Mouse (Mus musculus) Muller cell, postnatal 12 days (primary cell): ENCODE measurements around the gene Obscn.
A peak's percentile ranks its signal among the peaks of the same experiment; 100 is the strongest.

Source experiments
- DNase-seq: peaks from one replicate; pipeline ENCODE4 v3.0.0-alpha.2; 2015; ENCODE audit errors: inconsistent ontology term

The Obscn gene

DNA sequence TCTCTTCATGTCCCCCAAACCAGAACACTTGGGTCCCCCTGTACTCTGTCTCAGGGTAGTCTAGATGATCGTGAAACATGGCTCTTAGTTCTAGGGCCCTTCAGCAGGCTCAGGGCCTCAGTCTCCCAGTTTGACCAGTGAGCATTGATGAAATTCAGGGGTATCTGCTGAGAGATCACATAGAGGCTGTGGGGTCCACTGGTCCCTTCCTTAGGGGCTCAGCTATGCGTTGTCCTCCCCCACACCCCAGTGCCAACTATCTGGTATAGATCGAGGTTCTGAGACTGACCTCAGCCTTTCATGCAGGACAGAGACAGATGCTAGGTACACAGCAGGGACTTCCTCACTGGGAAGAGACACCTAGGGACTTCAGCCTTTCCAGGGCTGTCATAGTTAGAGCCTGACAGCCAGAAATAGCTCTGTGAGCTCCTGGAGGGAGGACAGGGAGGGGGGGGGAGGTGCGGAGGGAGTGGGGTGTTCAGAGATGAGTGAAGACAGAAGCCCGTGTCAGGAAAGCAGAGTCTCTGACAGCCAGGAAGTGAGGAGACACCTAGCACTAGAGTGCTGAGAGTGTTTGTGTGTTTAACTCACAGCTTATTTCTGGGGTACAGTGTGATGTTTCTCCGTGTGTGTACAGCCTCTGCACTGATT, 152.4 kb downstream of the Obscn start:
- DNase-seq, result no peak

DNA sequence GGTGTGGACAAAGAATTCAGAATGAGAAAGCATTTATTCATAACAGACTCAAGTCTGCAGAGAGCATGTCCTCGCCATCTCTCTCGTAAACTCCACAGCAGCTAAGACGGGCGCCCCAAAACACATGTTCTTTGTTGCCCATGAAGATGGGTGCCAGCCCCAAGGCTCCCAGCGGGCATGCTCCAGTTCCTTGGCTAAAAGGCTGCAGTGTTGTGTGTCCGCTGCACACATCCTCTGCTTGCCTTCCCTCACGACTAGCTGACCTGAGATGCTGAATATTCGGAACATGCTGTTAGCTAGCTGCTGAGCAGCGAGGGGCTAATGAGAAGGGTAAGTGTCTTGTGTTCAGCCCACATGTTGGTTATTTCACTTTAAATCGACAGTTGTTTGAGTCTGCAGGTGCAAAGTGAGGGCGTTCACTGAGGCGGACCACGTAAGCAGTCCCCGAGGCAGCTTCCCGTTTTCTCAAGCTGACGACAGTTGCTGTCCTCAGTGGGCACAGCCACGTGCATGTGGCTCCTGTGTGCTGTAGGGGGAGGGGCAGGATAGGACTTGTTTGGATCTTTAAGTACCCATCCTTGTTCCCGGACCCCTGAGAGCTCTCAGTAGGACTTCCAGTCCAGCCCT, 153.6 kb downstream of the Obscn start:
- DNase-seq, result no peak

DNA sequence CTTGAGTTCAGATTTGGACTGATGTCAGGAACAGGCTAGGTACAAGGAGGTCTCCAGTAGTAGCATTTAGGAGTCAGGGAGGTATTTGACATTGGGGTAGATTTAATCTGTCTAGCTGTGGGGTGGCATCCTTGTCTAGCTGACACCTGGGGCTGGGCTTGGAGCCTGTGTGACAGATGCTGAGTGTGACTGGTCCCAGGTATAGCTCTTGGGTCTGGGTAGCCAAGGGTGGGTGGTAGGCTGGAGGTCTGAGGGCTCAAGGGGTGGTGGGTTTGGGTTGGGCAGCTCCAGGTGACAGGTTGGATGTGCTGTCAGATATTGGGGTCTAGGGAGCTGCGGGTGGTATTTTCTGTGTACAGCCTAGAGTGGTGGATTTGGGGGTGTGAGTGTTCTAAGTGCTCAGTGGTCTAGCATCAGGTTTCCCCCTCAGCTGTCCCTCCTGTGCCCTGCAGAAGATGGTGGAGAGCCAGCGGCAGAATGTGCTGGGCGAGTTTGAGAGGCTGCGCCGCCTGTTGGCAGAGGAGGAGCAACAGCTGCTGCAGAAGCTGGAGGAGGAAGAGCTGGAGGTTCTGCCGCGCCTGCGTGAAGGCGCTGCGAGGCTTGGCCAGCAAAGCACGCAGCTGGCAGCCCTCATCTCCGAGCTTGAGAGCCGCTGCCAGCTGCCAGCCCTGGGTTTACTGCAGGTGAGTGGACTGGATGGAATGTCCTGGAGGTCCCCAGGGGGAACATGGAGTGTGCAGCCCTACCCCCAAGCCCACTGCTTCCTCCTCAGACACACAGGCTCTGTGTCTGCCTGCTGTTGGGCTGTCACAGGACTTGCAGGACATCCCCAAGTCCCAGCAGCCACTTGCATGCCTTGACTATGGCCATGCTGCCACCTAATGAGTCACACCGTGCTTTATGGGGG, 154.4 kb downstream of the Obscn start:
- no peak for DNase-seq

DNA sequence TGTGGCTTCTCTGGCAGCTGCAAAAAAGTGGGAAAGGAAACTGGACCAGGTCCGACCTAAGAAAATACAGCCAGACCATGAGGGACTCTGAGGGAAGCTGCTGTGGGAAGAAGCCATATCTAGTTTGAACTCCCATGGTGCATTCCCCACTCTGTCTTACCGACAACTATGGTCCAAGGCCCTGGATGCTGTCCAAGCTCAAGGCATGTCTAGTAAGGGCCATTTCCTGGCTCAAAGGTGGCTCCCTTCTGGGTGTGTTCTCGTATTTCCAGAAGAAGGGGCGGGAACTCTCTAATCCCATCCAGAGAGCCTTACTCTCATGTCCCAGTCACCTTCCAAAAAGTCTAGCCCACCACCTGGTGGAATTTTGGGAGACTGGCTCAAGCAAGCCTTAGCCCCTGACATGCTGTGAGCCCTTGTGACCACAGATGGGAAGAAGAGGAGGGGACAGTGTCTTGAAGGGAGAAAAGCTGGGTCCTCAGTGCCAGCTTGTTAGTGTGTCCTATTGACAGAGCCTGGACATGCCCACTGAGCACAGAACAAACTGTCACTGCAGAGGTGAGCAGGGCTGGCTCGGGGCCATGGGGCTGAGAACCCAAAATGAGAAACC, 155.7 kb downstream of the Obscn start:
- DNase-seq, result no peak

DNA sequence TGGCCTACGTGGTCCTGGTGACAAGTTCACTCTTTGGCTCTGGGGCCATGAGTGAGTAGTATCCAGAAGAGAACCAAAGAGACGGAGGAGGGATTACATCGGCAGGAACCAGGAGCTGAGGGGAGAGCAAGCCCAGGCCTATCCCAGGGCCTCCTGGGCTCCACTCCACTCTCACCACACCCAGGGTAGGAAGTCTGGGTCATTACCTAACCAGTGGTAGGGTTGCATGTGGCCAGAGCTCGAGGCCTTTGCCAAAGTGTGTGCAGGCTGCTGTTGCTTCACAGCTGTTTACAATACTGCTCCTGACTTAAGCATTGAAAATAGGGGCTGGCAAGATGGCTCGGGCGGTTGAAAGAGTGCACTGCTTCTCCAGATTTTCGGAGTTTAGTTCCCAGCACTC, 156.5 kb downstream of the Obscn start:
- peak; percentile 37 for DNase-seq

DNA sequence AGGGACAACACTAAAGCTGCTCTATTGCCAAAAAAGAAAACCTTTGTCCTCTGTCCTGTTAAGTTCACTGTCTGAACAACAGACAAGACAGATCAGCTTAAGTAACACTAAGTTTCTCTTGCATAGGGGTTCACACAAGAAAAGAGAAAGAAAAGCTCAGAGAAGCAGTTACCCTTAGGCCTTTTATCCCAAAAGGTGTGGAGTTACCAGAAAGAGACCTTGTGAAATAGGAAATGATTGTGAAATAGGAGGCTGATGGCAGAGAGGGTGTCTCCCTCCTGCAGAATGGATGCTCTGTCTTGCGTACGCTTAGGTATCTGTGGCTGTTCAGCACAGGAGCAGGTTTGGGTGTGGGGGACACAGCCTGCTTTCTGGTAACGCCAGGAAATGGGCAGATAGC, 157.0 kb downstream of the Obscn start:
- DNase-seq, result no peak

DNA sequence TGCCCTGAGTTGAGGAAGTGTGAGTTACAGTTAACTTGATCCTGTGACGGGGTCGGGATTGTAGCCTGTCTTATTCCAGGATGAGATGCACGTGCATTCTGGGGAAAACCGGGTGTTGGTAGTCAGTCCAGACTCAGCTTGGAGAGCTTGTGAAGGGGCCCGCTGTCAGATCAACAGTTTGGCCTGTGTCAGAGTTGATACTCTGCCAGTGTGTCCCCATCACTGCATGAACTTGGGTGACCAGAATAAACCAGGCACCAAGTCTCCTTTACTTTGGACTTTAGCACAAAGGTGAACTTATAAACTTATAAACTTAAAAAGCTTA, 157.5 kb downstream of the Obscn start:
- no peak for DNase-seq

DNA sequence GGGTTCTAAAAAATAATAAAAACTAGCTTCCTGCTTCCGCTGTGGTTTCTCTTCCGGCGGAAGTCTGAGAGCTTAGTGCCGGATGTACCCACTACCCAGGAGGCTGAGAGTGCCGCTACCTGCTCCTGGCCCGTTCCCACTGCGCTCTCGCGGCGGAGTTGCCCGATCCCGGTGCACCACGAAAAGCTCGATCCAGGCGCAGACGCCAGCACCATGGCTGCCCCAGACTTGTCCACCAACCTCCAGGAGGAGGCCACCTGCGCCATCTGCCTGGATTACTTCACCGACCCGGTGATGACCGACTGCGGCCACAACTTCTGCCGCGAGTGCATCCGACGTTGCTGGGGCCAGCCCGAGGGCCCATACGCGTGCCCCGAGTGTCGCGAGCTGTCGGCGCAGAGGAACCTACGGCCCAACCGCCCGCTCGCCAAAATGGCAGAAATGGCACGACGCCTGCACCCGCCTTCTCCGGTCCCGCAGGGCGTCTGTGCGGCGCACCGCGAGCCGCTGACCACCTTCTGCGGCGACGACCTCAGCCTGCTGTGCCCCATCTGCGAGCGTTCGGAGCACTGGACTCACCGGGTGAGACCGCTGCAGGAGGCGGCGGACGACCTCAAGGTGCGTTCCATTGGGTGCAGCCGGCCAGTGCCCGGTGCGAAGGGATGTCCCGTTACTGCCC, 158.0 kb downstream of the Obscn start, which contains the start of gene Trim11:
Gene Trim11 (plus strand): TSS at position 67 of the 679 bp plus-strand sequence.
- peak; percentile 60 for DNase-seq

DNA sequence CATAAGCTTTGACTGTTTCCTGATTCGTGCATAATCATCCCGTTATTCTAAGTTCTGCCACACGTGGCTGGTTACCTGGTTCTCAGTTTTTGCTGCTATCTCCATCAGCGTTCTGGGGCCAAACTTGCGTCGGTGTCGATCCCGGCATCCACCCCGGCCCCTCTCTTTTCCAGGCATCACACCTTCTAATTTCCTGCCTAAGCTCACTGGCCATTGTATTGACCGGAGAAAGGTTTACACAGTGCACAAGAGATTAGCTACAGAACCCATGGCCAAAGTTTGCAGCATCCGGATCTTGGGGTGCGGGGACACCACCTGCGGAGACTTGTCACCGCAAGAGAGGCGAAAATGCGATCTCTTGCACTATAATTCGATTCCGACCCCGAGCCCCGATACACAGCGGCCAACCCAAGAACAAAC, 158.6 kb downstream of the Obscn start:
- no peak for DNase-seq

DNA sequence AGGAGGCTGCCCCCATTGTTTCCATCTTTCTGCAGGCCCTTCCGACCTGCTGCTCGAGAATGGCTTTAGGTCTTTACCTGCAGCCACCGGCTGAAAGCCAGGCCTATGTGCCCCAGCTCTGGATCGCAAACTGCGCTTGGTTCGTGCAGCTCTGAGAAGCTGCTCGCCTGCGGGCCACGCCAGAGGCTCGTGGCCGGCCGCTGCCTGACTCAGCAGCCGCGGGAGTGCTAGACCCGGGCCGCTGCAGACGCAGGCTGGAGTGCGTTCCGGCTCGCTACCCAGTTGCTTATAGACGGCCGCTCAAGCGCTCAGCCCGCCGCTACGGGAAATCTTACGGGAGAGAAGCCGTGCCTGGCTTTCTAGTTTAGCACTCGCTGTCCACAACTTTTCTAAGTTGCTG, 159.1 kb downstream of the Obscn start:
- peak; percentile 35 for DNase-seq

DNA sequence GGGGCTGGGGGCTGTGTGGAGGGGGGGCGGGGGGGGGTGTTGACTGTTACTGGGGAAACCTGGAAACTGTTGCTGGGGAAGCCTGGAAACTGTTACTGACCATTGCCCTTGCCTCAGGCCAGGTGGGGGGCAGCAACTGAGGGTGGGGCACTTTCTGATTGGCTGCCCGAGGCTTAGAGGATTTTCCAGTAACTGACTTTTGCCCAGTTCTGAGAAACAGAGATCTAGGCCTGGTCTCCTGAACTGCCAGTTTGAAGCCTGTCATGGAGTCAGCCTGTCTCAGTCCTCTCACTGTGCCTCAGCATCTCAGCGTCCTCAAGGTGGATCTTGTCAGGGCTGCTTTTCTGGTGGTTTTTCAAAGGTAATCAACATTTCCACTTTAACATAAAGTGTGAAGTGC, 161.8 kb downstream of the Obscn start:
- DNase-seq, result no peak

DNA sequence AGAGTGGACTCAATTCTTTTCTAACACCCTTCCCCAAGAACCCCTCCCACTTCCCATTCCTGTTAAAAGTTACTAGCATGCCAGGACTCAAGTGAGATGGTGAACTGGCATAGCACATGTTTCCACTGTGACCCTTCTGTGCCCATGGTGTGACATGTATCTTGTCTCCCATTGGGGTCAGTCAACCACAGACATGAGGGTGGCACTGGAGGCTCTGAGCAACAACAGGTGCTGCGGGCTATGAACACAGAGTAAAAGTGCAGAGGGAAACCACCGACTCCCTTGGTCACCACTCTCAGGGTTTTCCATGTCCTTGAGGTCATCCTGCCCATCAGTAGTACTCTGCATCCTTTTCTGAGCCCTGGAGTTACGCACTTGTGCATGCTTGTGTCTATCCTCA, 164.4 kb downstream of the Obscn start:
- DNase-seq, result no peak

DNA sequence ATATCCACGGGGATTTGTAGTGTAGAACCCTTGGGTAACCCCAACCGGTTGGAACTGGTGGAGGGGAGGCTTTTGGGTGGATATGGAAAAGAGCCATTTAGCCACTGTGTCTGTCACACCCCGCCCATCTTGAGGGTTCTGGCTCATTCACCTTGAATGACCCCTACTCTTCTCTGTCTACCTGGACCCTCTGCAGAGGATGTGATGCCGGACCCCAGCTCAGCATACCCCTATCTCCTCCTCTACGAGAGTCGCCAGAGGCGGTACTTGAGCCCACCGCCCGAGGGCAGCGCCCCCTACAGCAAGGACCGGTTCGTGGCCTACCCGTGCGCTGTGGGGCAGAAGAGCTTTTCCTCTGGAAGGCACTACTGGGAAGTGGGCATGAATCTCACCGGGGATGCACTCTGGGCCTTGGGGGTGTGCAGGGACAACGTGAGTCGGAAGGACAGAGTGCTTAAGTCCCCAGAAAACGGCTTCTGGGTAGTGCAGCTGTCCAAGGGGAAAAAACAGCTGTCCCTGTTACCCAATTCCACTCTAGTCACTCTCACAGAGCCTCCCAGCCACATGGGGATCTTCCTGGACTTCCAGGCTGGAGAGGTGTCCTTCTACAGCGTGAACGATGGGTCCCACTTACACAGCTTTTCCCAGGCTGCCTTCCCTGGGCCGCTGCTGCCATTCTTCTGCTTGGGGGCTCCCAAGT, 165.2 kb downstream of the Obscn start:
- no peak for DNase-seq

DNA sequence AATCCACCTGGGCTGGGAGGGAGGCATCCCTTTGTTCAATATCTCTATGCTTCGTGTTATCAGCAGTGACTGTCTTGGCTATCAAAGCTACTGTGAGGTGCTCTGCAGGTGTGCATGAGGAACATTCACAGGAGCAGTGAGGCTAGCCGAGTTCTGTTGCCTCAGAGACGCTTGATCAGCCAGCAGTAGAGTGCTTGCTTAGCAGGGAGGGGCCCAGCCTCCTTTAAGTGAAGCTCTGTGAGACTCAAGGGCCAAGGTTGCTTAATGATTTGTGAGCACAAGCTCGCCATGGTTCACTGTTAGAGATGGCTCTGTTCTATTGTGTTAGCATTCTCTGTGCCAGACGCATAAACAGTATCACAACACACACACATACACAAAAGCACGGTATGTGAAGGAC, 166.5 kb downstream of the Obscn start:
- no peak for DNase-seq

DNA sequence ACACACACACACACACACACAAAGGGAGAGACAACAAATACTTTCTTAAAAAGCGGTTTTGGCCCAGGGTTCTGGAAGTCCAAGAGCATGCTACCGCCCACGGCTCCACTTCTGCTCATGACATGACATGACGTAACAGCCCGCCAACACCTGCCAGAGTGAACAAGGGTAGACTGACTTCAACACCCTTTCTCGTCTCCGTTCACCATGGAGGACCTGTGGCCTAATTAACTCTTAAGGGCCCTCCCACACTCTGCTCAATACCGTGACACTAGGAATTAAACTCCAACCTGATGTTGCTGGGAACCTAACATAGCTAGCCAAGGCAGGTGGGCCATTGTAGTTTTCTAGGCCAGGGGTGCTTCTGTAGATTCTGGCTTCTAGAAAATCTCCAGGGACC, 167.2 kb downstream of the Obscn start:
- DNase-seq, result no peak

DNA sequence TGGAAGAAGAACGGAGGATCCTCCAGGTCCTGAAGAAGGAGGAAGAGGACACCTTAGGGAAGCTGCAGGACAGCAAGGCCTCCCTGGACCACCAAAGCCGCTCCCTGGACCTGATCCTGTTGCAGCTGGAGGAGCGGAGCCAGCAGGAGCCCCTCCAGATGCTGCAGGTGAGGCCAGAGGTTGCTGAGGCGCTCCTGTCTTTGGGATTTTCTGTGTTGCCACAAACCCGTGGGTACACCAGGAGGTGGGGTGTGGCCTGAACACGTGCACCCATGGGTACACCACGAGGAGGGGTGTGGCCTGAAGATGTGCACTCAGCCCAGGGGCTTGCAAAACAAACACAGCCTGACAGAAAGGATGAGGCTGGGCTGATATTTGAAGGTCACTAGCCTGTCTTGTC, 167.7 kb downstream of the Obscn start:
- no peak for DNase-seq

DNA sequence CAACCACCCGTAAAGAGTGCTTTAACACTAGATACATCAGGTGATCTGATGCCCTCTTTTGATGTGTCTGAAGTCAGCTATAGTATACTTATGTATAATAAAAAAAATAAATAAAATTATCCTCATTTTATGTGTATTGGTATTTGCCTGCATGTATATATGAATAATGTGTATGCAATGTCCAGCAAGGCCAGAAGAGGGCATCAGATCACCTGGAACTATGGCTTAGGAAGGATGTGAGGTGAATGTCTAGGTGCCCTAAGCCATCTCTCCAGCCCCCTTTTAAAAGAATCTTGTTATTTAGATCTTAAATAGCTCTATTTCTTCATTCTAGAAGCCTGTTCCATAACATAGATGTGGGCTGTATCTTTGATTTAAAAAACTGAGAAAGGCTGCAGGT, 168.9 kb downstream of the Obscn start:
- DNase-seq, result no peak

DNA sequence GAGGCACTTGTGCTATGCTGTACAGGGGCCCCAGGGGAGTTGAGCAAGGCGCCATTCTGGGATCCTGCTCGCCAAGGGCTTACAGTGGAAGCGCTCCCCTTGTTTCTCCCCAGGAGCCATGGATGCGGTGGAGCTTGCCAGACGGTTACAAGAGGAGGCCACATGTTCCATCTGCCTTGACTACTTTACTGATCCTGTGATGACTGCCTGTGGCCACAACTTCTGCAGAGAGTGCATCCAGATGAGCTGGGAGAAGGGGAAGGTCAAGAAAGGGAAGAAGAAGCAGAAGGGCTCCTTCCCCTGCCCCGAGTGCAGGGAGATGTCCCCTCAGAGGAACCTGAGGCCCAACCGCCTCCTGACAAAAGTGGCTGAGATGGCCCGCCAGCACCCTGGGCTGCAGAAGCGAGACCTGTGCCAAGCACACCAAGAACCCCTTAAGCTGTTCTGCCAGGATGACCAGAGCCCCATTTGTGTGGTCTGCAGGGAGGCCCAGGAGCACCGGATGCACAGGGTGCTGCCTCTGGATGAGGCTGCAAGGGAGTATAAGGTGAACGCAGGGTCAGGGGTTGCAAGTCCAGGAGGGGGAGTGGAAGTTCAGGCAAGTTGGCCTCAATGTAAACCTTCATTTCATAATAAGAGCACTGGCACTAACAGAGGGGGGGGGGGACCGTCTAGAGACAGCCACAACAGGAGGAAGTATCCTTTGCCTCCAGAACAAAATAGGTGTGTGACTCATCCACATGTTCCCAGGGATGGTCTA, 171.0 kb downstream of the Obscn start:
- no peak for DNase-seq

DNA sequence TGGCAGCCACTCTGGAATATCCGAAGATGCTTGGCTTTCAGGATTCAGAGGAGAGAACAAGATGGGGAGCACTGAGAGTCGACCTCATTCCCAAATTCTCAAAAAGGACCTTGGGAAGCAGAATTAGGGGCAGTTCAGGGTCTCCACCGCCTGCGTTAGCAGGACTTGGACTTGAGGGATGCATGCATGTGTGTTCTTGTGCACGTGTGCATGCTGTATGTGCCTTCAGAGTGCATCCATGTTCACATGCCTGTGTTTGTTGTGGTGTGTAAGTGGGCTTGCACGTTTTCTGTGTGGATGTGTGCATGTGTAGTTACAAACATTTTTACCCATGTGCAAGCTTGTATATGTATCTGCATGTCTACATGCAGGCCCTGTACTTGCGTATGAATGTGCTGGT, 172.0 kb downstream of the Obscn start:
- no peak for DNase-seq

DNA sequence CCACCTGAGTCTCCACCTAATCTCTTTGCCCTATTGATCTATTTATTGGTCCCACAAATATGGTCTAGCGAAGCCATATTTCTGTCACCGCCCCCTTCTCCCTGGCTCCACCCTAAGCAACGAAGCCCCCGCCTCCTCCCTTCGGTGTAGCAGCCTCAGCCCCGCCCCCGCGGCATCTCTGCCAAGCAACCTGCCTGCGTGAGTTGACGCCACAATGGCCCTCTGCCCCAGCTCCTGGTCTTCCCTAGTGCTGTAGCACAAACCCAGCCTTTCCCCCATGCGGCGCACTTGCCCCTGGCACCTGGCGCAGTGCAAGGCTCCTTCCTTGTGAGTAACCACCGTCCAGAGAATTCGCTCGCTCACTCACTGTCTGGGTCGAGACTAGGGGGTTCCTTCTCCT, 172.7 kb downstream of the Obscn start:
- DNase-seq, result no peak
